Mouse (Mus musculus): ENCODE results near the gene Lrrn4.
A peak's percentile ranks its signal among the peaks of the same experiment; 100 is the strongest.

Lrrn4 gene

GRCm38 (mm10) chr2:132870286-132870685 lies 10.4 kb downstream of the Lrrn4 start:
- no peak for DNase-seq

- DNase-seq = no peak
Measured at GRCm38 (mm10) chr2:132869682-132870081, 11.0 kb downstream of the Lrrn4 start.

- DNase-seq = no peak
Measured at GRCm38 (mm10) chr2:132867521-132867920, 13.2 kb downstream of the Lrrn4 start.

- DNase-seq = no peak
Measured at GRCm38 (mm10) chr2:132863325-132863724, 17.4 kb downstream of the Lrrn4 start.

- no peak for DNase-seq
Measured at GRCm38 (mm10) chr2:132861456-132861855, 19.2 kb downstream of the Lrrn4 start.

GRCm38 (mm10) chr2:132860435-132860834 lies 20.3 kb downstream of the Lrrn4 start:
- no peak for DNase-seq

- DNase-seq = no peak
Measured at GRCm38 (mm10) chr2:132856333-132856732, 24.4 kb downstream of the Lrrn4 start.

- no peak for DNase-seq
Measured at GRCm38 (mm10) chr2:132853051-132853450, 27.6 kb downstream of the Lrrn4 start.

- no peak for DNase-seq
Measured at GRCm38 (mm10) chr2:132849141-132849540, 31.6 kb downstream of the Lrrn4 start.

- DNase-seq = no peak
Measured at GRCm38 (mm10) chr2:132848361-132848760, 32.3 kb downstream of the Lrrn4 start.

GRCm38 (mm10) chr2:132847581-132847980 lies 33.1 kb downstream of the Lrrn4 start:
- no peak for DNase-seq

GRCm38 (mm10) chr2:132846407-132847358 lies 34.0 kb downstream of the Lrrn4 start, which contains the start of gene Crls1:
Crls1 (plus strand) TSS chr2:132846666.
- peak; percentile 96 for DNase-seq

- no peak for DNase-seq
Measured at GRCm38 (mm10) chr2:132841071-132841470, 39.6 kb downstream of the Lrrn4 start.

All from lung, adult 18-20 months (tissue).